Comparison of ENCODE assay signal across 30 mouse cellular contexts in the genomic region with DNA sequence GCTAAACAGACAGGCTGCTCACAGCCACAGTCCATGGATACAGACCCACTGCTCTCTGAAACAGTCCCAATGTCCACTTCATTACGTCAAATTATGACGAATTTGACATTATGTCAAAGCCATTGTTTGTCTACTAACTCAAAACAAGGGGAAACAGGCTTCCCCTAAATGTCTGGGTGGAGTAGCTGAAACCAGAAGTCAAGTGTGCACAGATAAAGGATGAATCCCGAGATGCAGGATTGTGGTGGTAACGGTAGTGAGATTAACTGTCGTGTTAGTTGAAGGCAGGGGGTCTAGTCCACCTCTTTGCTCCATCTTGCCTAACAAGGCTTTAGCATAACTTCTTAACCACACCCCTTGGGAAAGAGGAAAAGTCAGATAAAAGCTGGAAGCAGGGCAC. TPM values are rescaled to one million over a fixed set of nuclear protein-coding genes. Genes with fewer than 3 reads are reported as not detected.
DNase-seq lines count a peak whose midpoint lies in the region; ATAC-seq and TF ChIP-seq lines count a peak whose summit lies in the region.
"Had no signal": no experiment of that assay in that cellular context is flagged by ENCODE, and none has a peak within 500 bp of the region (broad histone marks: within the 10 kb centered on the region; RNA-seq: fewer than 3 reads in every experiment).

No protein-coding gene starts in this region.

- peaks cover 24% of the 10 kb centered on the region for H3K4me1 ChIP-seq in liver, embryonic 15.5 days (replicated peaks)
- H3K4me1 ChIP-seq in liver, postnatal 0 days (ENCODE audit: insufficient read depth): no peaks in the 10 kb centered on the region; the same call in 1 of the 2 replicates
- H3K4me1 ChIP-seq in testis, adult 2 months (ENCODE audit: control insufficient read depth, insufficient read depth, low read length): peaks cover 5% of the 10 kb centered on the region; the same call in 1 of the 2 replicates
- H3K4me1 ChIP-seq: embryonic facial prominence, embryonic 13.5 days; forebrain, embryonic 13.5 days; heart, embryonic 13.5 days had no signal

- 0 out of 2 replicates have a peak overlapping the region, but pooled peaks have one; percentile 34 for H3K4me2 ChIP-seq in liver, embryonic 15.5 days
- no peak overlapping the region for H3K4me2 ChIP-seq in liver, postnatal 0 days (ENCODE audit: low read depth, low read length)

- intact Hi-C loops in gastrocnemius, adult 2 months (cut with DNase I): no loop called here
- intact Hi-C loops in gastrocnemius, postnatal 36 days (cut with DNase I): no loop called here

- DNase-seq in gastrocnemius, adult 2 months: no peak
- no peak for DNase-seq in gastrocnemius, postnatal 36 days
- no peak for DNase-seq in liver, postnatal 0 days
- no peak for DNase-seq in testis, postnatal 14 days (ENCODE audit: low spot score)
- no peak for DNase-seq in layer of hippocampus, postnatal 25 days (ENCODE audit: extremely low spot score in 1 of 2, low spot score in 1 of 2)
- DNase-seq: adrenal gland, adult 8-10 months had no signal

- H3K9me3 ChIP-seq in liver, embryonic 15.5 days (replicated peaks): no peaks in the 10 kb centered on the region
- H3K9me3 ChIP-seq in liver, postnatal 0 days (ENCODE audit: low read length): no peaks in the 10 kb centered on the region
- H3K9me3 ChIP-seq: embryonic facial prominence, embryonic 10.5 days; embryonic facial prominence, embryonic 13.5 days; forebrain, embryonic 13.5 days; heart, embryonic 10.5 days; heart, embryonic 13.5 days had no signal

- H3K4me3 ChIP-seq in gastrocnemius, adult 2 months: no peak overlapping the region
- no peak overlapping the region for H3K4me3 ChIP-seq in liver, embryonic 15.5 days (replicated peaks)
- no peak overlapping the region for H3K4me3 ChIP-seq in liver, postnatal 0 days (ENCODE audit: low read depth, low read length)
- peak overlapping the region; percentile 74 for H3K4me3 ChIP-seq in testis, adult 2 months (ENCODE audit: control insufficient read depth, low read depth, low read length)
- H3K4me3 ChIP-seq: embryonic facial prominence, embryonic 13.5 days; erythroblast, embryonic 14.5 days; forebrain, embryonic 13.5 days; heart, adult 2 months; heart, embryonic 10.5 days; heart, embryonic 13.5 days had no signal

- 27% methylated on average over 5 of the region's 5 CpGs for WGBS in liver, embryonic 15.5 days (ENCODE audit: insufficient replicate concordance)
- WGBS in liver, postnatal 0 days (ENCODE audit: insufficient replicate concordance): 43% methylated on average over 5 of the region's 5 CpGs

- H3K27ac ChIP-seq in gastrocnemius, adult 2 months: peak overlapping the region; percentile 35; the same call in 1 of the 2 replicates
- no peak overlapping the region for H3K27ac ChIP-seq in liver, embryonic 15.5 days (replicated peaks)
- H3K27ac ChIP-seq in liver, postnatal 0 days (ENCODE audit: low read depth): no peak overlapping the region
- H3K27ac ChIP-seq in testis, adult 2 months (ENCODE audit: control insufficient read depth, insufficient read depth, low read depth, low read length): no peak overlapping the region; the same call in 1 of the 2 replicates
- H3K27ac ChIP-seq: embryonic facial prominence, embryonic 10.5 days; embryonic facial prominence, embryonic 13.5 days; forebrain, embryonic 13.5 days; heart, adult 2 months; heart, embryonic 10.5 days; heart, embryonic 13.5 days; hindbrain, embryonic 14.5 days; hindbrain, postnatal 0 days had no signal

- H3K27me3 ChIP-seq in liver, embryonic 15.5 days: peaks cover 36% of the 10 kb centered on the region
- H3K27me3 ChIP-seq in liver, postnatal 0 days (ENCODE audit: insufficient read depth, low read length): peaks cover 11% of the 10 kb centered on the region
- H3K27me3 ChIP-seq in testis, adult 2 months (ENCODE audit: control insufficient read depth, insufficient read depth, low read length): no peaks in the 10 kb centered on the region

- no peak for TF ChIP-seq EP300 in liver, postnatal 0 days (IDR thresholded peaks at IDR 0.05; ENCODE audit: low read depth)

- no peak for TF ChIP-seq POLR2A in testis, adult 2 months (IDR thresholded peaks at IDR 0.05; ENCODE audit: control insufficient read depth, low read depth, low read length)

- no peak for TF ChIP-seq CTCF in gastrocnemius, adult 2 months (IDR thresholded peaks at IDR 0.05)
- no peak for TF ChIP-seq CTCF in liver, postnatal 0 days (IDR thresholded peaks at IDR 0.05; ENCODE audit: low read depth)
- TF ChIP-seq CTCF in testis, adult 2 months (IDR thresholded peaks at IDR 0.05; ENCODE audit: control insufficient read depth, insufficient read depth, insufficient replicate concordance, low read depth, low read length): no peak

- no peak for ATAC-seq in liver, embryonic 15.5 days (ENCODE audit: insufficient read depth)
- ATAC-seq in liver, postnatal 0 days: no peak
- ATAC-seq: forebrain, embryonic 13.5 days; forebrain, embryonic 16.5 days had no signal

- no peak overlapping the region for H3K9ac ChIP-seq in liver, embryonic 15.5 days
- no peak overlapping the region for H3K9ac ChIP-seq in liver, postnatal 0 days (replicated peaks)
- H3K9ac ChIP-seq: embryonic facial prominence, embryonic 13.5 days; forebrain, embryonic 13.5 days; heart, embryonic 13.5 days; hindbrain, embryonic 14.5 days had no signal

- H3K36me3 ChIP-seq in liver, embryonic 15.5 days (replicated peaks): no peaks in the 10 kb centered on the region
- H3K36me3 ChIP-seq in liver, postnatal 0 days (replicated peaks; ENCODE audit: insufficient read depth, low read length): no peaks in the 10 kb centered on the region
- no peaks in the 10 kb centered on the region for H3K36me3 ChIP-seq in testis, adult 2 months (ENCODE audit: control insufficient read depth, insufficient read depth, low read length)
- H3K36me3 ChIP-seq: embryonic facial prominence, embryonic 10.5 days; embryonic facial prominence, embryonic 13.5 days; heart, embryonic 10.5 days; heart, embryonic 13.5 days had no signal

RNA-seq across cellular contexts. Expression of gene Gsdma, which starts 8.3 kb away (rescaled TPM):
- total RNA-seq in gastrocnemius, adult 2 months (2021): under 1 TPM; 0.33 to 0.69 TPM
- total RNA-seq in gastrocnemius, postnatal 36 days (2021): under 1 TPM; 0.31 to 0.76 TPM
- not detected in 2 replicates for polyA plus RNA-seq in liver, embryonic 15.5 days (2015; fragmentation: Nextera tagmentation; extraction: Ambion mirVana)
- polyA plus RNA-seq in liver, postnatal 0 days (2015; fragmentation: Nextera tagmentation; extraction: Ambion mirVana): not detected in 2 replicates
- polyA plus RNA-seq in testis, adult 2 months (2012; rRNA removed): 5.5 and 6.7 TPM in 2 replicates
- total RNA-seq in layer of hippocampus, postnatal 25 days (2021): not detected
- total RNA-seq: adrenal gland, adult 8-10 months; adrenal gland, postnatal 25 days; granulocyte monocyte progenitor cell, adult 5-6 weeks; heart, adult 2 months; heart, postnatal 14 days; heart, postnatal 4 days; hindbrain, postnatal 0 days had no signal
- polyA plus RNA-seq: brain, embryonic 14.5 days; embryonic facial prominence, embryonic 10.5 days; erythroblast, embryonic 14.5 days; forebrain, embryonic 13.5 days; forebrain, embryonic 16.5 days; heart, embryonic 10.5 days; heart, embryonic 16.5 days; hindbrain, embryonic 11.5 days; hindbrain, embryonic 14.5 days had no signal

RNA-seq across cellular contexts. Expression of gene Psmd3, which starts 9.9 kb away (rescaled TPM):
- 100 to 1,000 TPM; 101 to 106 TPM for total RNA-seq in gastrocnemius, adult 2 months (2021)
- 10 to 100 TPM; 88.1 to 91.9 TPM for total RNA-seq in gastrocnemius, postnatal 36 days (2021)
- polyA plus RNA-seq in liver, embryonic 15.5 days (2015; fragmentation: Nextera tagmentation; extraction: Ambion mirVana): 102 and 109 TPM in 2 replicates
- polyA plus RNA-seq in liver, postnatal 0 days (2015; fragmentation: Nextera tagmentation; extraction: Ambion mirVana): 67.5 and 71.0 TPM in 2 replicates
- 70.2 and 78.9 TPM in 2 replicates for polyA plus RNA-seq in testis, adult 2 months (2012; rRNA removed)
- total RNA-seq in layer of hippocampus, postnatal 25 days (2021): 100 to 1,000 TPM; 127 to 128 TPM

RNA-seq across cellular contexts. Expression of gene Gsdma2, which starts 25.9 kb away (rescaled TPM):
- total RNA-seq in gastrocnemius, adult 2 months (2021): 1 to 10 TPM; 1.1 to 1.7 TPM
- 1 to 10 TPM in 1 of 2 experiments, not detected in 1; 1.7 TPM for total RNA-seq in gastrocnemius, postnatal 36 days (2021)
- not detected in 2 replicates for polyA plus RNA-seq in liver, embryonic 15.5 days (2015; fragmentation: Nextera tagmentation; extraction: Ambion mirVana)
- polyA plus RNA-seq in liver, postnatal 0 days (2015; fragmentation: Nextera tagmentation; extraction: Ambion mirVana): not detected in 2 replicates
- 0.28 and 0.42 TPM in 2 replicates for polyA plus RNA-seq in testis, adult 2 months (2012; rRNA removed)
- under 1 TPM in 1 of 2 experiments, not detected in 1; 0.20 TPM for total RNA-seq in layer of hippocampus, postnatal 25 days (2021)
- total RNA-seq: gastrocnemius, postnatal 25 days; granulocyte monocyte progenitor cell, adult 5-6 weeks; heart, adult 2 months; heart, postnatal 4 days; hindbrain, postnatal 0 days had no signal
- polyA plus RNA-seq: activated CD4-positive, CD25-positive, alpha-beta regulatory T cell, adult 4 months; brain, embryonic 14.5 days; cortical plate, adult 2 months; embryonic facial prominence, embryonic 10.5 days; embryonic facial prominence, embryonic 13.5 days; erythroblast, embryonic 14.5 days; forebrain, embryonic 13.5 days; forebrain, embryonic 16.5 days; frontal cortex, adult 2 months; heart, adult 2 months; heart, embryonic 10.5 days; heart, embryonic 13.5 days; hindbrain, embryonic 11.5 days; hindbrain, embryonic 14.5 days; hindbrain, postnatal 0 days had no signal

RNA-seq across cellular contexts. Expression of gene Csf3, which starts 28.6 kb away (rescaled TPM):
- total RNA-seq in gastrocnemius, adult 2 months (2021): not detected
- not detected for total RNA-seq in gastrocnemius, postnatal 36 days (2021)
- polyA plus RNA-seq in liver, embryonic 15.5 days (2015; fragmentation: Nextera tagmentation; extraction: Ambion mirVana): not detected in 2 replicates
- polyA plus RNA-seq in liver, postnatal 0 days (2015; fragmentation: Nextera tagmentation; extraction: Ambion mirVana): not detected in 2 replicates
- 0.48 and 0.63 TPM in 2 replicates for polyA plus RNA-seq in testis, adult 2 months (2012; rRNA removed)
- not detected for total RNA-seq in layer of hippocampus, postnatal 25 days (2021)
- total RNA-seq: adrenal gland, adult 8-10 months; adrenal gland, postnatal 25 days; gastrocnemius, adult 8-10 months; gastrocnemius, postnatal 25 days; granulocyte monocyte progenitor cell, adult 5-6 weeks; heart, adult 2 months; heart, postnatal 14 days; heart, postnatal 4 days; hindbrain, postnatal 0 days had no signal
- polyA plus RNA-seq: activated CD4-positive, CD25-positive, alpha-beta regulatory T cell, adult 4 months; brain, embryonic 14.5 days; embryonic facial prominence, embryonic 10.5 days; embryonic facial prominence, embryonic 13.5 days; erythroblast, embryonic 14.5 days; forebrain, embryonic 16.5 days; frontal cortex, adult 2 months; heart, adult 2 months; heart, embryonic 10.5 days; heart, embryonic 13.5 days; heart, embryonic 16.5 days; hindbrain, embryonic 11.5 days; hindbrain, embryonic 14.5 days; hindbrain, postnatal 0 days had no signal

RNA-seq across cellular contexts. Expression of gene Gsdma3, which starts 46.3 kb away (rescaled TPM):
- total RNA-seq in gastrocnemius, adult 2 months (2021): 10 to 100 TPM; 17.7 to 28.8 TPM
- total RNA-seq in gastrocnemius, postnatal 36 days (2021): 10 to 100 TPM in 1 of 2 experiments, 1 to 10 TPM in 1; 1.8 to 22.5 TPM
- not detected in 2 replicates for polyA plus RNA-seq in liver, embryonic 15.5 days (2015; fragmentation: Nextera tagmentation; extraction: Ambion mirVana)
- polyA plus RNA-seq in liver, postnatal 0 days (2015; fragmentation: Nextera tagmentation; extraction: Ambion mirVana): not detected in 2 replicates
- polyA plus RNA-seq in testis, adult 2 months (2012; rRNA removed): 0.20 TPM in 2 replicates
- not detected for total RNA-seq in layer of hippocampus, postnatal 25 days (2021)
- total RNA-seq: granulocyte monocyte progenitor cell, adult 5-6 weeks had no signal
- polyA plus RNA-seq: activated CD4-positive, CD25-positive, alpha-beta regulatory T cell, adult 4 months; brain, embryonic 14.5 days; cortical plate, adult 2 months; embryonic facial prominence, embryonic 10.5 days; embryonic facial prominence, embryonic 13.5 days; erythroblast, embryonic 14.5 days; forebrain, embryonic 13.5 days; forebrain, embryonic 16.5 days; frontal cortex, adult 2 months; heart, adult 2 months; heart, embryonic 10.5 days; heart, embryonic 13.5 days; hindbrain, embryonic 11.5 days; hindbrain, embryonic 14.5 days; hindbrain, postnatal 0 days had no signal
